Mouse (Mus musculus) hindbrain, embryonic 13.5 days (tissue): ENCODE measurements at regions not wholly inside any gene's neighbourhood (a gene's known extent, or its start where the extent isn't known, plus 50 kb on each side); places are given as distances from the start of the nearest gene placed in this dataset.
"Not testable (repeated sequence)": the region's sequence is repeated elsewhere in the genome, so short reads cannot be mapped to it uniquely, and the experiment has no call there.

Experiments used
- ATAC-seq: fragments of 200-750 bp; cut with Nextera tagmentation; 2 replicates; pipeline ENCODE4 v1.8.0; 2017; ENCODE audit warnings: moderate TSS enrichment; ENCODE audit not compliant: low FRiP score
- H3K27ac ChIP-seq: fragments of 300-500 bp; sonication (generic); 2 replicates; pipeline ENCODE4 v1.5.1; 2015; ENCODE audit warnings: inconsistent platforms, mild to moderate bottlenecking, moderate library complexity
- H3K27me3 ChIP-seq: fragments of 300-500 bp; sonication (generic); 2 replicates; pipeline ENCODE4 v1.6.1; 2015; ENCODE audit warnings: mild to moderate bottlenecking, inconsistent platforms
- H3K36me3 ChIP-seq: fragments of 300-500 bp; sonication (generic); 2 replicates; pipeline ENCODE4 v1.6.1; 2015; ENCODE audit warnings: mild to moderate bottlenecking, inconsistent platforms
- H3K4me1 ChIP-seq: fragments of 300-500 bp; sonication (generic); replicated peaks from 2 replicates; pipeline ENCODE4 v1.6.1; 2015; ENCODE audit warnings: inconsistent platforms
- H3K4me2 ChIP-seq: fragments of 300-500 bp; sonication (generic); 2 replicates; pipeline ENCODE4 v1.6.1; 2015; ENCODE audit warnings: inconsistent platforms, mild to moderate bottlenecking, moderate library complexity
- H3K4me3 ChIP-seq: fragments of 300-500 bp; sonication (generic); 2 replicates; pipeline ENCODE4 v1.5.1; 2015; ENCODE audit warnings: mild to moderate bottlenecking, inconsistent platforms
- H3K9ac ChIP-seq: fragments of 300-500 bp; sonication (generic); 2 replicates; pipeline ENCODE4 v1.6.1; 2015; ENCODE audit warnings: mild to moderate bottlenecking, inconsistent platforms
- H3K9me3 ChIP-seq: fragments of 300-500 bp; sonication (generic); 2 replicates; pipeline ENCODE4 v1.6.1; 2016; ENCODE audit warnings: inconsistent platforms
- WGBS: fragments of 180-500 bp; shearing (Covaris S2); methylation state at CpG from one replicate; pipeline ENCODE4 v1.1.7; 2015; 5-methylcytosine and 5-hydroxymethylcytosine counted together

DNA sequence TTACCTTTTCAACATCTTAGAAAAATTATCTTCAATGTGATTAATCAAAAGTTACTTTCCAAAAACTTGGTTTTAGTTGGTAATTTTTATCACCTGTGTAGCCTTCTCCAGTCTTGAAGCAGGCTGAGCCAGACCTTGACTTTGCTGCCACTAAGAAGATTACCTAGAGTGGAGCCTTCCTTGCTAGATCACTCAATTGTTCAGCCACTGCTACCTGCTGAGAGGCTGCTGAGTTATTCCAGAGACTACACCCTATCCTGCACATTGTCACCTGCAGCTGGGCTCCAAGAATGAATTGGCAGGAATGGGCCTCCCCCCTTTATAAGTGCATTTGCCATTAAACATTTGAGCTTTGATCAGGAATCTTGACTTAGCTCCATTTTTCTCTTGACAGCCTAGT lies 360.4 kb downstream of the Trib2 start:
- not testable (repeated sequence) for H3K4me1 ChIP-seq, H3K4me2 ChIP-seq, H3K9ac ChIP-seq, H3K36me3 ChIP-seq, ATAC-seq, H3K27ac ChIP-seq, H3K27me3 ChIP-seq, H3K4me3 ChIP-seq, H3K9me3 ChIP-seq

DNA sequence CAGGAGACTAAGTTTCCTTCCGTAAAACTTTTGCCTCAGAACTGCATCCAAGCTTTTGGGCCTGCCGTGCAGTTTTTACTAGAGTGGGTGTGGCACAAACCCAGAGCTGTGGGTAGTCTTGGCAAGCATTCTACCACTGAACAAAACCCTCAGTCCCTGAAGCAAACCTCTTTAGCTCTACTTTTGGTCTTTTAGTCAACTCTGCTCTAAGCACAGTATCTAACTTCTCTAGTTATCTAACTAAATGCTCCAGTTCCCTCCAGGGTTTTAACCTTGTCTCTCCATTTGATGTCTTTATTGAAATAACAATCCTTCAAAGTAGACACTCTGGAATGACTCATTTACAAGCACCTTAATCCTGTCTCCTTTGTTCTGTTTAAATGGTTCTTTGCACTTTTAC lies 361.0 kb downstream of the Trib2 start:
- no peaks in the 10 kb centered on the region for H3K9me3 ChIP-seq
- WGBS = 90% methylated on average over 2 of the region's 2 CpGs
- no peak for ATAC-seq
- H3K9ac ChIP-seq = no peak overlapping the region
- no peaks in the 10 kb centered on the region for H3K4me1 ChIP-seq
- no peak overlapping the region for H3K4me2 ChIP-seq
- no peak overlapping the region for H3K4me3 ChIP-seq
- H3K27me3 ChIP-seq = no peaks in the 10 kb centered on the region
- no peaks in the 10 kb centered on the region for H3K36me3 ChIP-seq
- no peak overlapping the region for H3K27ac ChIP-seq

DNA sequence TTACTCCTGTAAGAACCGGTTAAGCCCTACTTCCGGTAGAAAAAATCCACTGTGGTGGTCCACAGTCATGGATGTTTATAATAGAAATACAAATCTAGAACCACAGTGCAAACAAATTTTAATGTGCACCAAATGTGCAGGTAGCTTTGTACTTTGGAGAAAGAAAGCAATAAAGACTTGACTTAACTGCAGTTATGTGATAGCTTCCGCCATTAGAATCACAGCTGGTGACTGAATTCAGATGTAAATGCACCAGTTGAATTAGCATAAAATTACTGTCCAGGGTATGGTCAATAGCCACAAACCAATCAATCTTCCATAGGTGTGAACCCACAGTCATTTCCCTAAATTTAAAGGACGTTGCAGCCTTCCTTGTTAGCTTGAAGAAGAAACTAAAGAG lies 367.2 kb downstream of the Trib2 start:
- WGBS = 71% methylated on average over 4 of the region's 4 CpGs
- no peak overlapping the region for H3K9ac ChIP-seq
- H3K27me3 ChIP-seq = no peaks in the 10 kb centered on the region
- no peak overlapping the region for H3K27ac ChIP-seq
- no peak overlapping the region for H3K4me3 ChIP-seq
- H3K36me3 ChIP-seq = no peaks in the 10 kb centered on the region
- H3K4me1 ChIP-seq = no peaks in the 10 kb centered on the region
- ATAC-seq = no peak
- no peak overlapping the region for H3K4me2 ChIP-seq
- no peaks in the 10 kb centered on the region for H3K9me3 ChIP-seq

DNA sequence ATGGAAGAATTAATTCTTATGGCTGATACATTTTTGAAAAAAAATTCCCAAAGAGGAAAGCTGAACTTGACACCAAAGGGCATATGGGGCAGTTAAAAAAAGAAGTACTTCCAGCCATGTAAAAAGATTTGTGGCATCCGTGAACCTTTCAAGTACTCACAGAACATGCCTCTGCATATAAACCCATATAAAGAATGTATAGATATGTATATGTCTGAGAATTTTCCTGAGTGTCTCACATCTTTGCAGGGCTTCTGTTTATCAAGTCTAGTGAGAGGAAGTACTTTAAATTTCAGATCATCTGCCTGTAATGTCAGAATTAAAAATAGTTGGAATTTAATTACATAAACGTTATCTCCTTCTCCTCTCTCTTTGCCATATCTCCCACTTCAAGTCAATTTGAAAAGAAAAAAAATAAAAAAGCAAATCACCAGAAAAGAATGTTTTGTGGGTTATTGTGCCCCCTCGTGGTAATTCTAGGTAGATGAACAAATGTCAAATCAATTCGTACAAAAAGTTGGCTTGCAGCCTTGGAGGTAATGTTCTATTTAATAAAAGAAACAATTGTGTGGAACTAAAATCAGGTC lies 400.4 kb downstream of the Trib2 start:
- ATAC-seq = no peak
- 17% methylated on average over 4 of the region's 4 CpGs for WGBS
- H3K36me3 ChIP-seq = no peaks in the 10 kb centered on the region
- no peak overlapping the region for H3K9ac ChIP-seq
- H3K4me3 ChIP-seq = no peak overlapping the region
- no peak overlapping the region for H3K4me2 ChIP-seq
- H3K4me1 ChIP-seq = no peaks in the 10 kb centered on the region
- H3K27ac ChIP-seq = no peak overlapping the region
- H3K9me3 ChIP-seq = no peaks in the 10 kb centered on the region
- H3K27me3 ChIP-seq = no peaks in the 10 kb centered on the region

DNA sequence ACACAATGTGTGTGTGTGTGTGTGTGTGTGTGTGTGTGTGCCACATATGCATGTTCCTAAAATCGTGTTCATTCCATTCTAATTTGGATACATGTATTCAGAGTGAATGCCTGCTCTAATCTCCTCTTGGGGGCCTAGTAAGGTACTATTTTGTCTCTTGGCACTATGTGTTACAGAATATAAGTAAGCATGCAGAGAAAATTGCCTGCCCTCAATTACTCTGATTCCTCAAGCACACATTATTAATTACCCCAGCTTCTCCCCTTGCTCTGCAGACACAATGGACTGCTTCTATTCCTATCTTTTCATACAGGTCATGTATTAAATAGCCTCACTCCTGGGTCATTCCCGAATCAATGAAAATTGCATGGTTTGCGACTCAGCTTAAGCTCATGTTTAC lies 406.3 kb downstream of the Trib2 start:
- 41% methylated on average over 3 of the region's 3 CpGs for WGBS
- no peak overlapping the region for H3K4me3 ChIP-seq
- H3K27me3 ChIP-seq = no peaks in the 10 kb centered on the region
- H3K4me1 ChIP-seq = peaks cover 5% of the 10 kb centered on the region
- no peaks in the 10 kb centered on the region for H3K9me3 ChIP-seq
- no peaks in the 10 kb centered on the region for H3K36me3 ChIP-seq
- H3K4me2 ChIP-seq = no peak overlapping the region
- ATAC-seq = no peak
- no peak overlapping the region for H3K27ac ChIP-seq
- no peak overlapping the region for H3K9ac ChIP-seq

DNA sequence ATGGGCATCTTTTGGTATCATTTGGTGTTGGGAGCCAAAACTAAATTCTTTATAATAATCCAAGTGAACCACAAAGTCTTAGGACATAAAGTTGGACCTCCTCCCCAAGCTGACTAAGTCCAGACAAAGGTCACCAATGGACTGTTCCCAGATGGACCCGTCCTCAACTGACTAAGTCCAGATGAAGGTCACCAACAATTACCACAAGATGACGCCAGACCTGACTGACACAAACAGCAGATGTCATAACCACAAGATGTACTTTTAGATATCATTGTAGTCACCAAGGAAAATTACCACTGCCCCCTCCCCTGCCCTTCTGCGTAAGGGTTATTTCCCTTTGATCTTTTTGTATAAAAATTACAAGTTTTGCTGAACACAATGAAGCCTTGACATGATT lies 409.1 kb downstream of the Trib2 start:
- H3K4me3 ChIP-seq, H3K4me2 ChIP-seq, H3K9ac ChIP-seq, H3K36me3 ChIP-seq, H3K27me3 ChIP-seq, H3K27ac ChIP-seq, ATAC-seq, H3K9me3 ChIP-seq, H3K4me1 ChIP-seq: not testable (repeated sequence)
- 92% methylated on average over 3 of the region's 3 CpGs for WGBS

DNA sequence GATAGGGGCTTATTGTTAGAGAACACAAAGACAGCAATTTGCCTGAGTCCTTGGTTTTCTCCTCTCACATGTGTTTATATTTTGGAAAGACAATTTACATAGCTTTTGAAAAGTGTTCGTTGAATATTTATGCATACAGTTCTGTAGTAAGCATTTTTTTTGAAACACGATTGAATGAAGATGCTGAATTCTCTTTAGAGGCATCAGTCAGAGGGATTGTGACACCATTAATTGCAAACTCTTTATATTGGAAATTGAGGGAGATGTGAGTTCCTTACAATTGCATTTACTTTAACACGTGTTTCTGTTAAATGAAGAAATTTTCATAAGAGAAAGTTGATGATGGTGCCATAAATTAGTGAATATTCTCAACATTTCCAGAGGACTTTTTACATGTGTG lies 424.1 kb downstream of the Trib2 start:
- Histone ChIP-seq H3K36me3 (no peaks in the 10 kb centered on the region), H3K27me3 (no peaks in the 10 kb centered on the region), H3K27ac (no peak overlapping the region), H3K4me3 (no peak overlapping the region), H3K9me3 (no peaks in the 10 kb centered on the region), H3K4me1 (no peaks in the 10 kb centered on the region), H3K9ac (no peak overlapping the region), H3K4me2 (no peak overlapping the region)
- 82% methylated on average over 3 of the region's 3 CpGs for WGBS
- ATAC-seq = no peak

DNA sequence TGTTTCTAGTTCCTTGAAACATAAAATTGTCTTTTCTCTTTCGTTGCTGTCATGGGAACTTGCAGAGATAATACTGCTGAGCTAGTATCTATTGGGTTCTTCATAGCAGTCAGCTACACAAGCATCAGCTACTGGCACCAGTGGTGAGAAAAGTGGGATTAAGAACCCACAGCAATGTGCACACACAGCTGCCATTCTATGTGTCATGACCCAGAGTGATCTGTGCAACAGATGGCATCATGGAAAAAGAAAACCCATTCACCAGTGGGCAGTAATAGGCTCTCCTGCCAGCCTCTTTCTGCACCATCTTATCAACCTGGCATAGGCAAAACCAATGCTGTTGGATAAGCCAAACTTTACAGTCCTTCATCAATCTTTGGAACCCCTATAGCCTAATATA lies 428.1 kb downstream of the Trib2 start:
- Histone ChIP-seq H3K4me3 (no peak overlapping the region), H3K27ac (no peak overlapping the region), H3K4me2 (no peak overlapping the region), H3K9ac (no peak overlapping the region), H3K4me1 (no peaks in the 10 kb centered on the region), H3K36me3 (no peaks in the 10 kb centered on the region), H3K9me3 (no peaks in the 10 kb centered on the region), H3K27me3 (no peaks in the 10 kb centered on the region)
- 86% methylated on average over 1 of the region's 1 CpGs for WGBS
- ATAC-seq = no peak

DNA sequence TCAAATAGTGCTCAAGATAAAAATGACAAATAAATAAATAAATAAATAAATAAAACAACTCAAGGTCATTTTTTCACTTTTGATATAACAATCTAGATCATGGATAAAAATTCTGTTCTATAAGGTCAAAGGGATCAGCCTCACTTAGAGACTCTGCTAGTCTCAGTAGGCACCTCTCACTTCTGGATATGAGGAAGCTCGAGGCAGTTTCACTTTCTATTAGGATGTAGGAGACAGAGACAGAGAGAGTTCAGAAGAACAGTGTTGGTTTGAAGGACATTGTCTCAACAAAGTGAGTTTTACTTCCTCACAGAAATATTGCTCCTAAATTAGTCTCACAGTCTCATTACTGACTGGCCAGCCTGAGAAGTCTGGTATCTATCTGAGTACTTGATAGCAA lies 458.9 kb downstream of the Trib2 start:
- WGBS = 92% methylated on average over 1 of the region's 1 CpGs
- no peaks in the 10 kb centered on the region for H3K36me3 ChIP-seq
- no peaks in the 10 kb centered on the region for H3K27me3 ChIP-seq

DNA sequence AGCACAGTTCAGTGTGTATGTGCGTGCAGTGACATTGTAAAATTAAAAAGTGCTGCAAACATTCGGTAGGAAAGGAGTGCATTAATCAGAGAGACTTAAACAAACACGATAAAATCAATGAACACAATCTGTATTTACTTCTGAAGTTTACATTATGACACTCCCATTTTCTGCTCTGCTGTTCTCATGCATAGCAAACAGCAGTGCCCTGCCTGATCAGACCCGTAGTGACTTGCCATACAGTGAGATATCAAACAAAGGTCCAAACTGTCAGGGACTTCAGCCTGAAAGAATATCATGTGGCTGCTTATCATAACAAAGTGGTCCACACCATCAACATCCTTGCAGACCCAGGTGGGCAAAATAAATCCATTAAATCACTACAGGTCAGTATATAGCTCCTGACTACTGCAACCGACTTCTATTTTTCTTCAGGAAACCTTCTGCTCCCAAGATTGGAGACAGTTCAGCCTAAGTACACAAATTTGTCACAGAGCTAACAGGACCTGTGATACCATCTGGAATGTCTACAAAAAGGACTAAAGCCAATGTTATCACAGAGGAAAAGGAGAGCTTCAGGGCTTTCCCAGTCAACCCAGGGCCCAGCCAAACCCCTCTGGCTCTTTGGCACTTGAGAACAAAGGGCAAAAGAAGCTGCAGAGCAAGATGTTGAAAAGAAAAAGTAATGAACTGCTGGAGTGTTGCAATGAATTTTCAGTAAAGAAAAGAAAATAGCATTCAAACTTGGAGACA lies 495.8 kb downstream of the Trib2 start:
- no peaks in the 10 kb centered on the region for H3K27me3 ChIP-seq
- no peak overlapping the region for H3K9ac ChIP-seq
- H3K4me1 ChIP-seq = no peaks in the 10 kb centered on the region
- no peak overlapping the region for H3K4me3 ChIP-seq
- WGBS = 81% methylated on average over 5 of the region's 5 CpGs
- no peaks in the 10 kb centered on the region for H3K36me3 ChIP-seq
- H3K27ac ChIP-seq = no peak overlapping the region
- no peak overlapping the region for H3K4me2 ChIP-seq
- no peaks in the 10 kb centered on the region for H3K9me3 ChIP-seq
- ATAC-seq = no peak

More for the DNA sequence above, 458.9 kb downstream of the Trib2 start:
- ATAC-seq = no peak
- Histone ChIP-seq H3K4me1 (no peaks in the 10 kb centered on the region), H3K9ac (no peak overlapping the region), H3K9me3 (no peaks in the 10 kb centered on the region), H3K4me3 (no peak overlapping the region), H3K4me2 (no peak overlapping the region), H3K27ac (no peak overlapping the region)

DNA sequence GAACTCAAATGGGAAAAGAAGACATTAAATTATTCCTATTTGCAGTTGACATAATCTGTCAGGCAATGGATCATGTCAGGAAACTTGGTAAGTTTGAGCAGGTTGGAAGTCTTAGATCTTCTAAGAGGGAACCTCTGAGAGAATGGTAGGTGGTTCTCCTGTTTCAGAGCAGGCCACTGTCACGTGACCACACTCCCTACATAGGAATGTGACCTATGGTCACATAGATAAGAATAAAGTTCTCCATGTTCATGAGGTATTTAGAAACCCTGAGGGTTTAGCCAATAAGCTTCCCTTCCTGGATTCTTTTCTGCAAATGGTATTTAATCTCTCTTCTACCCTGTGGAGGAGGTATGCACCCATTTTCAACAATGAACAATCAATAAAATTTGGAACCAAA lies 497.1 kb downstream of the Trib2 start:
- no peak for ATAC-seq
- Histone ChIP-seq H3K9me3 (no peaks in the 10 kb centered on the region), H3K27ac (no peak overlapping the region), H3K4me3 (no peak overlapping the region), H3K27me3 (no peaks in the 10 kb centered on the region), H3K36me3 (no peaks in the 10 kb centered on the region), H3K9ac (no peak overlapping the region), H3K4me2 (no peak overlapping the region), H3K4me1 (no peaks in the 10 kb centered on the region)
- 64% methylated on average over 1 of the region's 1 CpGs for WGBS

DNA sequence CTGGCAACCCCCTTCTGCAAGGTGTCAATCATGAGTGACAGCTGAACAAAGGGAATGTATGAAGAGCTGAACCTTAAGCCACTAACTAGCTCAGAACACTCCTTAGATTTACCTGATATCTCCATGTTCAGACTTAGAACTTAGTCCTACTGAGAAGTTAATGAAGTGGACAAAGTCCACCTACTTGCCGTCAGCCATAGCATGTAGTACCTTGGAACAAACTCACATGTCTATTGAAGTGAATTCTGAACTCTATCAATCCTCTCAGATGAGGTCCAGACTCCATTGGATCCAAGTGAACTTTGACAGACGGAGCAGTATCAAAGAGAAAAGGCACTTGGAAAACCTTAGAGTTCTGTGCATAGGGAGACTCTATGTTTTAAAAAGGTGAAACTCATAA lies 521.8 kb downstream of the Trib2 start:
- H3K4me2 ChIP-seq = no peak overlapping the region
- H3K4me3 ChIP-seq = no peak overlapping the region
- no peak for ATAC-seq
- no peaks in the 10 kb centered on the region for H3K4me1 ChIP-seq
- H3K27me3 ChIP-seq = no peaks in the 10 kb centered on the region
- H3K9ac ChIP-seq = no peak overlapping the region
- H3K27ac ChIP-seq = no peak overlapping the region
- H3K36me3 ChIP-seq = no peaks in the 10 kb centered on the region
- no peaks in the 10 kb centered on the region for H3K9me3 ChIP-seq
- 94% methylated on average over 2 of the region's 2 CpGs for WGBS

DNA sequence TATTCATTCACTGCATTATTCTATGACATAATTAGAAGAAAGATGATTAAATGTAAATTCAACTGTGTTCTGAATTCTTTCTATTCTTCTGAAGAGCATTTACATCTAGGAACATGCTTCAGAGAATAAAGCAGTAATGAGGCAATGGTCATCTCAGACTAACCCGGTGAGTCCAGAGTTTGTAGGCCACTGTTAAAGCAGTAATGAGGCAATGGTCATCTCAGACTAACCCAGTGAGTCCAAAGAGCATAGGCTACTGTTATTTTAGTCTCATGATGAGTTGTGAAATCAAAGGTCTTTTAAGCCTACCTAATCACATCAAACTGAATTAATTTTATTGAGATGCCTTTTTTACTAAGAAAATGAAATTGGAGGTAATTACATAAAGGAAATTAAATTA lies 554.6 kb downstream of the Trib2 start:
- H3K4me2 ChIP-seq = no peak overlapping the region
- H3K27me3 ChIP-seq = no peaks in the 10 kb centered on the region
- no peak for ATAC-seq
- H3K27ac ChIP-seq = no peak overlapping the region
- no peaks in the 10 kb centered on the region for H3K4me1 ChIP-seq
- WGBS = 98% methylated on average over 1 of the region's 1 CpGs
- H3K4me3 ChIP-seq = no peak overlapping the region
- no peaks in the 10 kb centered on the region for H3K36me3 ChIP-seq
- no peaks in the 10 kb centered on the region for H3K9me3 ChIP-seq
- no peak overlapping the region for H3K9ac ChIP-seq
